ENCODE assay signal across 9 mouse cellular contexts in the genomic region with DNA sequence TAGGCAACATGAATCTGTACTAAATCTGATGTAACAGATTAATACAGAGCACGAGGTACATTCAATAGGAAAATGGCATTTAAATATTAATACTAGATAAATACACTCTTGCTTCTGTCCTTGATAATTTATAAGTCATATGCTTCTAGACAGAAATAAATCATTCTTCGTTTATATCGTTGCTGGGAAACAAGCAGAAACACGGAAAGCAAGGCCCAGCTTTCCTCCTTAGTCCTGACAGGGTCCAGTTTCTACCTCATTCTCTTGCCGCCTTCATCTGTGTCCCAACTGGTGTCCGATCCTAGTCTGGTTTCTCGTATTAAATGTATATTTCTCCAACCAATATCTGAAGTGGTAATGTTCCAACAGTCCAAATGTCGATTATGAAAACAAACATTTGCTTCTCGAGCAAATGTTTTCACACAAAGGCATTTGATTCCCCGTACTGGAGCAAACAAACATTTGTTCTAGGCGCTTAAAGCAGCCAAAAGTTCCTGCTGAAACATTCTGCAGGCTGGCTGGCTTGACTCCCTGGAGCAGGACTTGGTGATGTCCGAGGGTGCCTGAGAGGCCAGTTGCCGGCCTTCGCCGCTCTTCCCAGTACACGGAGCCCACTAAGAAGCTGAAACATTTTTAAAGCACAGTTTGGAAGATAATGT.
A peak's percentile ranks its signal among the peaks of the same experiment; 100 is the strongest.
DNase-seq lines count a peak whose midpoint lies in the region; ATAC-seq and TF ChIP-seq lines count a peak whose summit lies in the region.
"Had no signal": no experiment of that assay in that cellular context is flagged by ENCODE, and none has a peak within 500 bp of the region (broad histone marks: within the 10 kb centered on the region; RNA-seq: fewer than 3 reads in every experiment).

No protein-coding gene starts in this region.

- peak; percentile 27 for DNase-seq in adrenal gland, postnatal 10 days
- no peak for DNase-seq in adrenal gland, postnatal 4 days (ENCODE audit: low spot score in 2 of 2)
- DNase-seq in testis, postnatal 14 days (ENCODE audit: low spot score): no peak
- peak; percentile 47 for DNase-seq in stomach, postnatal 0 days (ENCODE audit: low spot score)
- no peak for DNase-seq in cerebellum, postnatal 36 days
- no peak for DNase-seq in embryo, embryonic 11 days

- peak overlapping the region; percentile 32; the same call in 1 of the 2 replicates for H3K9ac ChIP-seq in lung, embryonic 15.5 days
- H3K9ac ChIP-seq in stomach, postnatal 0 days (ENCODE audit: low read length): no peak overlapping the region
- H3K9ac ChIP-seq: liver, embryonic 15.5 days had no signal

- H3K4me2 ChIP-seq in lung, embryonic 15.5 days: peak overlapping the region; percentile 27
- peak overlapping the region; percentile 26; the same call in 1 of the 2 replicates for H3K4me2 ChIP-seq in stomach, postnatal 0 days (replicated peaks; ENCODE audit: low read depth)
- H3K4me2 ChIP-seq: liver, embryonic 15.5 days had no signal

- no peaks in the 10 kb centered on the region for H3K36me3 ChIP-seq in testis, adult 2 months (ENCODE audit: control insufficient read depth, insufficient read depth, low read length)
- H3K36me3 ChIP-seq in lung, embryonic 15.5 days: no peaks in the 10 kb centered on the region
- no peaks in the 10 kb centered on the region for H3K36me3 ChIP-seq in stomach, postnatal 0 days (ENCODE audit: control insufficient read depth, insufficient read depth, low read length)
- H3K36me3 ChIP-seq: liver, embryonic 15.5 days had no signal

- peak overlapping the region; percentile 39; the same call in 1 of the 2 replicates for H3K27ac ChIP-seq in testis, adult 2 months (ENCODE audit: control insufficient read depth, insufficient read depth, low read depth, low read length)
- peak overlapping the region; percentile 86 for H3K27ac ChIP-seq in lung, embryonic 15.5 days
- peak overlapping the region; percentile 81 for H3K27ac ChIP-seq in stomach, postnatal 0 days (replicated peaks)
- H3K27ac ChIP-seq: liver, embryonic 15.5 days had no signal

- no peaks in the 10 kb centered on the region for H3K4me1 ChIP-seq in testis, adult 2 months (ENCODE audit: control insufficient read depth, insufficient read depth, low read length)
- H3K4me1 ChIP-seq in lung, embryonic 15.5 days: peaks cover 18% of the 10 kb centered on the region
- peaks cover 3% of the 10 kb centered on the region; the same call in 1 of the 2 replicates for H3K4me1 ChIP-seq in stomach, postnatal 0 days (replicated peaks; ENCODE audit: control insufficient read depth, insufficient read depth)
- H3K4me1 ChIP-seq: liver, embryonic 15.5 days had no signal

- peak; percentile 55 for TF ChIP-seq EP300 in stomach, postnatal 0 days (optimal IDR thresholded peaks at IDR 0.05)

- no peak for TF ChIP-seq CTCF in testis, adult 2 months (IDR thresholded peaks at IDR 0.05; ENCODE audit: control insufficient read depth, insufficient read depth, insufficient replicate concordance, low read depth, low read length)
- TF ChIP-seq CTCF in stomach, postnatal 0 days (IDR thresholded peaks at IDR 0.05; ENCODE audit: low read depth): no peak

- 26% methylated on average over 16 of the region's 16 CpGs for WGBS in lung, embryonic 15.5 days
- WGBS in stomach, postnatal 0 days: 18% methylated on average over 16 of the region's 16 CpGs

- peak; percentile 58; the same call in 1 of the 2 replicates for ATAC-seq in lung, embryonic 15.5 days (ENCODE audit: borderline replicate concordance, extremely low read depth, low FRiP score, low TSS enrichment)
- no peak for ATAC-seq in stomach, postnatal 0 days (ENCODE audit: low FRiP score, low TSS enrichment)

- no peaks in the 10 kb centered on the region for H3K9me3 ChIP-seq in lung, embryonic 15.5 days
- H3K9me3 ChIP-seq in stomach, postnatal 0 days (ENCODE audit: control insufficient read depth, low read length): no peaks in the 10 kb centered on the region
- H3K9me3 ChIP-seq: liver, embryonic 15.5 days had no signal

- H3K4me3 ChIP-seq in testis, adult 2 months (ENCODE audit: control insufficient read depth, low read depth, low read length): no peak overlapping the region
- no peak overlapping the region for H3K4me3 ChIP-seq in lung, embryonic 15.5 days
- H3K4me3 ChIP-seq in stomach, postnatal 0 days (ENCODE audit: low read depth, low read length): no peak overlapping the region
- H3K4me3 ChIP-seq: liver, embryonic 15.5 days had no signal

- TF ChIP-seq POLR2A in testis, adult 2 months (IDR thresholded peaks at IDR 0.05; ENCODE audit: control insufficient read depth, low read depth, low read length): no peak

- no peaks in the 10 kb centered on the region for H3K27me3 ChIP-seq in testis, adult 2 months (ENCODE audit: control insufficient read depth, insufficient read depth, low read length)
- H3K27me3 ChIP-seq in lung, embryonic 15.5 days: no peaks in the 10 kb centered on the region
- H3K27me3 ChIP-seq in stomach, postnatal 0 days (ENCODE audit: control insufficient read depth, insufficient read depth, low read length): no peaks in the 10 kb centered on the region
- H3K27me3 ChIP-seq: liver, embryonic 15.5 days had no signal

Comparison
In these comparisons a context has a peak if more than half of its experiments do, and no peak if none do; other contexts are left out.
1. DNase-seq: peak in adrenal gland, postnatal 10 days (single experiment) and stomach, postnatal 0 days (single experiment); none in adrenal gland, postnatal 4 days (0 of 2), testis, postnatal 14 days (single experiment), cerebellum, postnatal 36 days (0 of 2) and embryo, embryonic 11 days (single experiment).
2. Peak in every context shown above with its lines, with median percentiles within 50 percentile points of each other: H3K27ac ChIP-seq.